In genomic region chr5:34517913-34518312, GRCm38 (mm10) we compare ENCODE assay signal across 9 mouse cellular contexts. TPM values are rescaled to one million over a fixed set of nuclear protein-coding genes. Genes with fewer than 3 reads are reported as not detected.
DNase-seq lines count a peak whose midpoint lies in the region; ATAC-seq and TF ChIP-seq lines count a peak whose summit lies in the region.
"Had no signal": no experiment of that assay in that cellular context is flagged by ENCODE, and none has a peak within 500 bp of the region (broad histone marks: within the 10 kb centered on the region; RNA-seq: fewer than 3 reads in every experiment).

No protein-coding gene starts in this region.

- DNase-seq in hindbrain, embryonic 10.5 days (ENCODE audit: low spot score): peak; percentile 76
- DNase-seq in adrenal gland, adult 2 months: peak; percentile 86
- peak; percentile 54 for DNase-seq in embryo, embryonic 11.5 days (ENCODE audit: low read depth, low spot score)
- DNase-seq in heart, postnatal 25 days (ENCODE audit: low spot score): peak; percentile 54
- peak; percentile 61 to 70 for DNase-seq in left cerebral cortex, postnatal 25 days (ENCODE audit: low spot score in 2 of 2)
- peak; percentile 84 for DNase-seq in stomach, postnatal 0 days (ENCODE audit: low spot score)

- H3K9ac ChIP-seq in hindbrain, embryonic 16.5 days (ENCODE audit: low read depth, low read length): no peak overlapping the region
- no peak overlapping the region for H3K9ac ChIP-seq in stomach, postnatal 0 days (ENCODE audit: low read length)
- H3K9ac ChIP-seq: neural tube, embryonic 12.5 days had no signal

- H3K4me2 ChIP-seq in hindbrain, embryonic 16.5 days (ENCODE audit: low read length): no peak overlapping the region
- H3K4me2 ChIP-seq in stomach, postnatal 0 days (replicated peaks; ENCODE audit: low read depth): no peak overlapping the region
- H3K4me2 ChIP-seq: neural tube, embryonic 12.5 days had no signal

- H3K4me3 ChIP-seq in hindbrain, embryonic 10.5 days: no peak overlapping the region
- no peak overlapping the region for H3K4me3 ChIP-seq in hindbrain, embryonic 16.5 days (ENCODE audit: low read length)
- H3K4me3 ChIP-seq in stomach, postnatal 0 days (ENCODE audit: low read depth, low read length): no peak overlapping the region
- H3K4me3 ChIP-seq: neural tube, embryonic 12.5 days had no signal

- H3K4me1 ChIP-seq in hindbrain, embryonic 10.5 days (replicated peaks): peaks cover 14% of the 10 kb centered on the region
- H3K4me1 ChIP-seq in hindbrain, embryonic 16.5 days (ENCODE audit: control insufficient read depth, insufficient read depth, low read depth, low read length): peaks cover 4% of the 10 kb centered on the region
- H3K4me1 ChIP-seq in stomach, postnatal 0 days (replicated peaks; ENCODE audit: control insufficient read depth, insufficient read depth): 0 out of 2 replicates have a peak, but pooled peaks cover 2% of the 10 kb centered on the region

- TF ChIP-seq CTCF in stomach, postnatal 0 days (IDR thresholded peaks at IDR 0.05; ENCODE audit: low read depth): peak; percentile 93

- no peak overlapping the region for H3K27ac ChIP-seq in hindbrain, embryonic 10.5 days
- H3K27ac ChIP-seq in hindbrain, embryonic 16.5 days (ENCODE audit: low read depth, low read length): no peak overlapping the region
- no peak overlapping the region for H3K27ac ChIP-seq in stomach, postnatal 0 days (replicated peaks)
- H3K27ac ChIP-seq: neural tube, embryonic 12.5 days had no signal

- WGBS in hindbrain, embryonic 10.5 days: 28% methylated on average over 3 of the region's 3 CpGs
- 23% methylated on average over 3 of the region's 3 CpGs for WGBS in hindbrain, embryonic 16.5 days
- WGBS in stomach, postnatal 0 days: 24% methylated on average over 3 of the region's 3 CpGs

- ATAC-seq in hindbrain, embryonic 16.5 days: no peak
- peak; percentile 32 for ATAC-seq in monocyte, adult 5-6 weeks (replicated peaks; ENCODE audit: insufficient number of reproducible peaks, low FRiP score, low TSS enrichment, poor library complexity, severe bottlenecking)
- no peak for ATAC-seq in stomach, postnatal 0 days (ENCODE audit: low FRiP score, low TSS enrichment)

- intact Hi-C loops in heart, postnatal 25 days (cut with DNase I): loop anchor here (2.0 to 10.0 kb wide), 2 partner anchors 119 to 247 kb away; partner anchors contain the start of genes Htt and Mfsd10
- intact Hi-C loops in left cerebral cortex, postnatal 25 days (cut with DNase I): loop anchor here (2.0 kb wide), 2 partner anchors 55 to 119 kb away; partner anchors contain the start of genes Add1 and Mfsd10

- no peaks in the 10 kb centered on the region for H3K9me3 ChIP-seq in hindbrain, embryonic 10.5 days
- H3K9me3 ChIP-seq in hindbrain, embryonic 16.5 days (ENCODE audit: control insufficient read depth, low read length): no peaks in the 10 kb centered on the region
- H3K9me3 ChIP-seq in stomach, postnatal 0 days (ENCODE audit: control insufficient read depth, low read length): no peaks in the 10 kb centered on the region
- H3K9me3 ChIP-seq: neural tube, embryonic 12.5 days had no signal

- TF ChIP-seq EP300 in stomach, postnatal 0 days (optimal IDR thresholded peaks at IDR 0.05): no peak

- peaks cover 7% of the 10 kb centered on the region for H3K27me3 ChIP-seq in hindbrain, embryonic 10.5 days (ENCODE audit: insufficient read depth, poor library complexity, severe bottlenecking)
- no peaks in the 10 kb centered on the region for H3K27me3 ChIP-seq in hindbrain, embryonic 16.5 days (replicated peaks; ENCODE audit: control insufficient read depth, insufficient read depth, low read length)
- H3K27me3 ChIP-seq in stomach, postnatal 0 days (ENCODE audit: control insufficient read depth, insufficient read depth, low read length): no peaks in the 10 kb centered on the region

- no peaks in the 10 kb centered on the region for H3K36me3 ChIP-seq in hindbrain, embryonic 10.5 days
- H3K36me3 ChIP-seq in hindbrain, embryonic 16.5 days (ENCODE audit: control insufficient read depth, insufficient read depth, low read length): no peaks in the 10 kb centered on the region
- no peaks in the 10 kb centered on the region for H3K36me3 ChIP-seq in stomach, postnatal 0 days (ENCODE audit: control insufficient read depth, insufficient read depth, low read length)
- H3K36me3 ChIP-seq: neural tube, embryonic 12.5 days had no signal

RNA-seq across cellular contexts. Expression of gene Tnip2, which starts 4.1 kb away (rescaled TPM):
- polyA plus RNA-seq in hindbrain, embryonic 10.5 days (2016; fragmentation: Nextera tagmentation; extraction: Ambion mirVana): 5.2 and 5.6 TPM in 2 replicates
- polyA plus RNA-seq in hindbrain, embryonic 16.5 days (2015; fragmentation: Nextera tagmentation; extraction: Ambion mirVana): 15.1 and 15.4 TPM in 2 replicates
- total RNA-seq in adrenal gland, adult 2 months (2021): 10 to 100 TPM; 12.8 to 14.8 TPM
- 55.1 and 55.3 TPM in 2 replicates for polyA plus RNA-seq in adrenal gland, adult 2 months (2012; rRNA removed)
- 1 to 10 TPM; 6.3 to 7.2 TPM for total RNA-seq in heart, postnatal 25 days (2021)
- total RNA-seq in left cerebral cortex, postnatal 25 days (2021): 10 to 100 TPM; 13.0 to 13.1 TPM
- 62.3 to 78.2 TPM (median 78.0 TPM) in 3 replicates for total RNA-seq in monocyte, adult 5-6 weeks (2017)
- polyA plus RNA-seq in stomach, postnatal 0 days (2015; fragmentation: Nextera tagmentation; extraction: Ambion mirVana): 16.2 and 17.7 TPM in 2 replicates

RNA-seq across cellular contexts. Expression of gene Sh3bp2, which starts 7.7 kb away (rescaled TPM):
- polyA plus RNA-seq in hindbrain, embryonic 10.5 days (2016; fragmentation: Nextera tagmentation; extraction: Ambion mirVana): 7.2 and 9.4 TPM in 2 replicates
- polyA plus RNA-seq in hindbrain, embryonic 16.5 days (2015; fragmentation: Nextera tagmentation; extraction: Ambion mirVana): 17.1 and 25.5 TPM in 2 replicates
- total RNA-seq in adrenal gland, adult 2 months (2021): 10 to 100 TPM; 15.5 to 31.7 TPM
- polyA plus RNA-seq in adrenal gland, adult 2 months (2012; rRNA removed): 14.7 and 15.9 TPM in 2 replicates
- total RNA-seq in heart, postnatal 25 days (2021): 1 to 10 TPM; 1.7 to 3.3 TPM
- total RNA-seq in left cerebral cortex, postnatal 25 days (2021): 1 to 10 TPM; 2.1 to 4.9 TPM
- 80.1 to 108 TPM (median 88.7 TPM) in 3 replicates for total RNA-seq in monocyte, adult 5-6 weeks (2017)
- 4.2 and 4.9 TPM in 2 replicates for polyA plus RNA-seq in stomach, postnatal 0 days (2015; fragmentation: Nextera tagmentation; extraction: Ambion mirVana)

RNA-seq across cellular contexts. Expression of gene Add1, which starts 55.6 kb away (rescaled TPM):
- polyA plus RNA-seq in hindbrain, embryonic 10.5 days (2016; fragmentation: Nextera tagmentation; extraction: Ambion mirVana): 179 and 194 TPM in 2 replicates
- polyA plus RNA-seq in hindbrain, embryonic 16.5 days (2015; fragmentation: Nextera tagmentation; extraction: Ambion mirVana): 224 and 241 TPM in 2 replicates
- 100 to 1,000 TPM; 160 to 168 TPM for total RNA-seq in adrenal gland, adult 2 months (2021)
- polyA plus RNA-seq in adrenal gland, adult 2 months (2012; rRNA removed): 123 and 134 TPM in 2 replicates
- 100 to 1,000 TPM; 125 to 136 TPM for total RNA-seq in heart, postnatal 25 days (2021)
- total RNA-seq in left cerebral cortex, postnatal 25 days (2021): 100 to 1,000 TPM; 415 to 423 TPM
- total RNA-seq in monocyte, adult 5-6 weeks (2017): 174 to 248 TPM (median 209 TPM) in 3 replicates
- 68.6 and 69.3 TPM in 2 replicates for polyA plus RNA-seq in stomach, postnatal 0 days (2015; fragmentation: Nextera tagmentation; extraction: Ambion mirVana)
